8 mouse cellular contexts compared by ENCODE assay signal in genomic region chr19:55127072-55127718, GRCm38 (mm10). TPM values are rescaled to one million over a fixed set of nuclear protein-coding genes. Genes with fewer than 3 reads are reported as not detected.
DNase-seq lines count a peak whose midpoint lies in the region; ATAC-seq and TF ChIP-seq lines count a peak whose summit lies in the region.

Gene Gpam (minus strand): TSS chr19:55127238.

- no peak for TF ChIP-seq EP300 in lung, postnatal 0 days (IDR thresholded peaks at IDR 0.05)

- H3K27ac ChIP-seq in embryonic facial prominence, embryonic 10.5 days (replicated peaks), result no peak within 1 kb of the TSS
- no peak within 1 kb of the TSS for H3K27ac ChIP-seq in heart, embryonic 14.5 days (replicated peaks in 1 of 2; ENCODE audit: control insufficient read depth in 1 of 2, insufficient read depth in 1 of 2, low read depth in 2 of 2, low read length in 2 of 2)
- H3K27ac ChIP-seq in lung, postnatal 0 days (ENCODE audit: low read length), result no peak within 1 kb of the TSS

- H3K9me3 ChIP-seq in embryonic facial prominence, embryonic 10.5 days, result no peaks in the 10 kb centered on the region
- H3K9me3 ChIP-seq in heart, embryonic 14.5 days (ENCODE audit: control insufficient read depth, low read length), result no peaks in the 10 kb centered on the region
- no peaks in the 10 kb centered on the region for H3K9me3 ChIP-seq in lung, postnatal 0 days (ENCODE audit: low read length)

- H3K4me3 ChIP-seq in embryonic facial prominence, embryonic 10.5 days, result no peak within 1 kb of the TSS
- no peak within 1 kb of the TSS for H3K4me3 ChIP-seq in heart, embryonic 14.5 days (ENCODE audit: control insufficient read depth in 1 of 2, insufficient read depth in 1 of 2, low read depth in 1 of 2, low read length in 2 of 2)
- peak within 1 kb of the TSS; percentile 4; the same call in 1 of the 2 replicates for H3K4me3 ChIP-seq in lung, postnatal 0 days (ENCODE audit: low read depth, low read length)

- no peak for TF ChIP-seq CTCF in lung, postnatal 0 days (IDR thresholded peaks at IDR 0.05)

- peak; percentile 78 for DNase-seq in adrenal gland, adult 2 months
- no peak for DNase-seq in embryonic facial prominence, embryonic 10.5 days (ENCODE audit: low spot score)
- DNase-seq in layer of hippocampus, postnatal 10 days (ENCODE audit: low spot score in 2 of 2), result peak in 1 of 2 experiments; percentile 15
- no peak for DNase-seq in lung, postnatal 0 days (ENCODE audit: low spot score)
- no peak for DNase-seq in spleen, postnatal 14 days (ENCODE audit: low spot score in 2 of 2)
- no peak for DNase-seq in right cerebral cortex, postnatal 25 days

- H3K4me2 ChIP-seq in heart, embryonic 14.5 days (ENCODE audit: low read length), result no peak within 1 kb of the TSS
- H3K4me2 ChIP-seq in lung, postnatal 0 days (replicated peaks; ENCODE audit: low read depth, low read length), result peak within 1 kb of the TSS; percentile 39

- WGBS in embryonic facial prominence, embryonic 10.5 days, result 69% methylated on average over 11 of the region's 11 CpGs
- WGBS in heart, embryonic 14.5 days, result 71% methylated on average over 11 of the region's 11 CpGs
- whole genome bisulfite sequencing in lung, postnatal 0 days, result 46% methylated on average over 11 of the region's 11 CpGs

- no peaks in the 10 kb centered on the region for H3K27me3 ChIP-seq in embryonic facial prominence, embryonic 10.5 days (replicated peaks; ENCODE audit: low read depth, poor library complexity, severe bottlenecking)
- no peaks in the 10 kb centered on the region for H3K27me3 ChIP-seq in heart, embryonic 14.5 days (ENCODE audit: control insufficient read depth, insufficient read depth, low read length)
- no peaks in the 10 kb centered on the region for H3K27me3 ChIP-seq in lung, postnatal 0 days (replicated peaks; ENCODE audit: insufficient read depth, low read length)

- H3K36me3 ChIP-seq in embryonic facial prominence, embryonic 10.5 days (replicated peaks), result no peaks in the 10 kb centered on the region
- H3K36me3 ChIP-seq in heart, embryonic 14.5 days (ENCODE audit: control insufficient read depth, insufficient read depth, low read length), result no peaks in the 10 kb centered on the region
- H3K36me3 ChIP-seq in lung, postnatal 0 days (ENCODE audit: insufficient read depth, low read length), result no peaks in the 10 kb centered on the region

- H3K9ac ChIP-seq in heart, embryonic 14.5 days (ENCODE audit: low read length), result no peak within 1 kb of the TSS
- no peak within 1 kb of the TSS for H3K9ac ChIP-seq in lung, postnatal 0 days (replicated peaks; ENCODE audit: low read depth)

- peaks cover 23% of the 10 kb centered on the region for H3K4me1 ChIP-seq in embryonic facial prominence, embryonic 10.5 days
- H3K4me1 ChIP-seq in heart, embryonic 14.5 days (ENCODE audit: control insufficient read depth in 2 of 2, insufficient read depth in 2 of 2, low read length in 2 of 2), result no peaks in the 10 kb centered on the region; a peak in 1 of 4 replicates
- peaks cover 10% of the 10 kb centered on the region; the same call in 1 of the 2 replicates for H3K4me1 ChIP-seq in lung, postnatal 0 days (ENCODE audit: insufficient read depth, low read depth, low read length)

- no peak for ATAC-seq in heart, embryonic 14.5 days (ENCODE audit: insufficient number of reproducible peaks, insufficient read depth, low FRiP score, low read depth)
- ATAC-seq in lung, postnatal 0 days, result no peak
- no peak for ATAC-seq in erythroid progenitor cell, adult 5-6 weeks (replicated peaks; ENCODE audit: low FRiP score, poor library complexity, severe bottlenecking)

RNA-seq across cellular contexts. Expression of gene Gpam, which starts in this region (rescaled TPM):
- total RNA-seq in adrenal gland, adult 2 months (2021), result 100 to 1,000 TPM; 199 to 552 TPM
- 134 and 233 TPM in 2 replicates for polyA plus RNA-seq in adrenal gland, adult 2 months (2012; rRNA removed)
- 18.1 and 20.4 TPM in 2 replicates for polyA plus RNA-seq in embryonic facial prominence, embryonic 10.5 days (2016; fragmentation: Nextera tagmentation; extraction: Ambion mirVana)
- polyA plus RNA-seq in heart, embryonic 14.5 days (2014; fragmentation: Nextera tagmentation; extraction: Ambion mirVana), result 10.9 and 11.1 TPM in 2 replicates
- total RNA-seq in layer of hippocampus, postnatal 10 days (2021), result 10 to 100 TPM; 73.0 to 76.0 TPM
- polyA plus RNA-seq in lung, postnatal 0 days (2015; fragmentation: Nextera tagmentation; extraction: Ambion mirVana), result 41.4 and 51.8 TPM in 2 replicates
- 2.1 and 4.0 TPM in 2 replicates for total RNA-seq in erythroid progenitor cell, adult 5-6 weeks (2015; ENCODE audit: low replicate concordance)
- 3.9 and 4.2 TPM in 2 replicates for total RNA-seq in erythroid progenitor cell, adult 5-6 weeks (2017; ENCODE audit: low replicate concordance)

Comparison
In these comparisons a context has a peak if more than half of its experiments do, and no peak if none do; other contexts are left out.
1. RNA of gene Gpam (total RNA-seq): 199 to 552 TPM in adrenal gland, adult 2 months and 73.0 to 76.0 TPM in layer of hippocampus, postnatal 10 days; 2.1 to 4.2 TPM in erythroid progenitor cell, adult 5-6 weeks; every median in the first group is over 10 times any median in the second.